Mouse (Mus musculus) thymus, adult 18-20 months (tissue): ENCODE results near the gene Zswim4.

Experiments used
- DNase-seq, 2 experiments: peaks; one replicate each; pipeline ENCODE4 v3.0.0; 2022; ENCODE audit warnings: mixed read lengths in 2 of 2

The Zswim4 gene

GRCm38 (mm10) chr8:84236998-84237473 lies at the start of gene Zswim4:
Gene Zswim4, minus strand, starts transcription at chr8:84237055.
- peak; percentile 96 to 99 for DNase-seq

GRCm38 (mm10) chr8:84285665-84286064 lies 48.8 kb upstream of the Zswim4 start:
- peak in 1 of 2 experiments; percentile 26 for DNase-seq

- DNase-seq = no peak
Measured at GRCm38 (mm10) chr8:84284608-84285063, 47.8 kb upstream of the Zswim4 start.

- DNase-seq = no peak
Measured at GRCm38 (mm10) chr8:84280777-84281176, 43.9 kb upstream of the Zswim4 start.

GRCm38 (mm10) chr8:84276447-84276846 lies 39.6 kb upstream of the Zswim4 start:
- no peak for DNase-seq

- no peak for DNase-seq
Measured at GRCm38 (mm10) chr8:84273968-84274367, 37.1 kb upstream of the Zswim4 start.

GRCm38 (mm10) chr8:84272302-84272701 lies 35.4 kb upstream of the Zswim4 start:
- no peak for DNase-seq

- peak; percentile 99 to 100 for DNase-seq
Measured at GRCm38 (mm10) chr8:84269950-84270773, 33.3 kb upstream of the Zswim4 start, which contains the start of gene Ccdc130. Gene Ccdc130, minus strand, starts transcription at chr8:84270380.

- no peak for DNase-seq
Measured at GRCm38 (mm10) chr8:84261098-84261497, 24.2 kb upstream of the Zswim4 start.

GRCm38 (mm10) chr8:84256822-84257610 lies 20.2 kb upstream of the Zswim4 start, which contains the start of gene Mri1:
Gene Mri1, minus strand, starts transcription at chr8:84257326.
- DNase-seq = peak; percentile 65 to 71

GRCm38 (mm10) chr8:84256458-84256821 lies 19.6 kb upstream of the Zswim4 start:
- no peak for DNase-seq

- no peak for DNase-seq
Measured at GRCm38 (mm10) chr8:84255858-84256257, 19.0 kb upstream of the Zswim4 start.

GRCm38 (mm10) chr8:84249257-84250170 lies 12.7 kb upstream of the Zswim4 start, which contains the start of gene D8Ertd738e:
Gene D8Ertd738e, minus strand, starts transcription at chr8:84249719.
- DNase-seq = peak; percentile 74 to 82

- no peak for DNase-seq
Measured at GRCm38 (mm10) chr8:84241821-84242220, 5.0 kb upstream of the Zswim4 start.

GRCm38 (mm10) chr8:84241167-84241566 lies 4.3 kb upstream of the Zswim4 start:
- no peak for DNase-seq

- peak in 1 of 2 experiments; percentile 31 for DNase-seq
Measured at GRCm38 (mm10) chr8:84237542-84238229, 831 bp upstream of the Zswim4 start.

GRCm38 (mm10) chr8:84236410-84236997 lies 351 bp downstream of the Zswim4 start:
- no peak for DNase-seq

- DNase-seq = no peak
Measured at GRCm38 (mm10) chr8:84235746-84236409, 977 bp downstream of the Zswim4 start.

- no peak for DNase-seq
Measured at GRCm38 (mm10) chr8:84233055-84233454, 3.8 kb downstream of the Zswim4 start.

- DNase-seq = no peak
Measured at GRCm38 (mm10) chr8:84230735-84231134, 6.1 kb downstream of the Zswim4 start.
